Mouse (Mus musculus) olfactory bulb, adult 2 months (tissue): Measurements from ENCODE around the gene Gpx5.

Source experiments
- CTCF ChIP-seq: fragments of 200-500 bp; IDR thresholded peaks from 2 replicates; pipeline ENCODE4 v1.5.1; 2012; ENCODE audit warnings: low read depth, mild to moderate bottlenecking, low read length, moderate library complexity; ENCODE audit not compliant: insufficient read depth
- POLR2A ChIP-seq: fragments of 200-500 bp; IDR thresholded peaks from 2 replicates; pipeline ENCODE4 v1.6.1; 2012; ENCODE audit warnings: mild to moderate bottlenecking, low read depth, low read length, moderate library complexity; ENCODE audit not compliant: insufficient read depth

- TF ChIP-seq CTCF = peak; percentile 87
- no peak for TF ChIP-seq POLR2A
These were observed 34.2 kb upstream of the Gpx5 start for GRCm38 (mm10) chr13:21326657-21327211.
